Mouse (Mus musculus) hindbrain, embryonic 12.5 days (tissue): ENCODE results near the gene H2afy2. TPM values are rescaled to one million over a fixed set of nuclear protein-coding genes. Genes with fewer than 3 reads are reported as not detected.
A peak's percentile ranks its signal among the peaks of the same experiment; 100 is the strongest.

ENCODE experiments used
- ATAC-seq: fragments of 200-750 bp; cut with Nextera tagmentation; 2 replicates; pipeline ENCODE4 v1.8.0; 2017; ENCODE audit warnings: moderate TSS enrichment; ENCODE audit not compliant: low FRiP score
- H3K27ac ChIP-seq: fragments of 300-500 bp; sonication (generic); 2 replicates; pipeline ENCODE4 v1.5.1; 2016; ENCODE audit warnings: mild to moderate bottlenecking
- H3K27me3 ChIP-seq: fragments of 300-500 bp; sonication (generic); 2 replicates; pipeline ENCODE4 v1.6.1; 2016; ENCODE audit warnings: mild to moderate bottlenecking
- H3K36me3 ChIP-seq: fragments of 300-500 bp; sonication (generic); 2 replicates; pipeline ENCODE4 v1.6.1; 2016; ENCODE audit warnings: mild to moderate bottlenecking
- H3K4me1 ChIP-seq: fragments of 300-500 bp; sonication (generic); 2 replicates; pipeline ENCODE4 v1.6.1; 2016
- H3K4me2 ChIP-seq: fragments of 300-500 bp; sonication (generic); replicated peaks from 2 replicates; pipeline ENCODE4 v1.6.1; 2016; ENCODE audit warnings: mild to moderate bottlenecking
- H3K4me3 ChIP-seq: fragments of 300-500 bp; sonication (generic); 2 replicates; pipeline ENCODE4 v1.5.1; 2016; ENCODE audit warnings: mild to moderate bottlenecking
- H3K9ac ChIP-seq: fragments of 300-500 bp; sonication (generic); 2 replicates; pipeline ENCODE4 v1.6.1; 2016; ENCODE audit warnings: mild to moderate bottlenecking, moderate library complexity
- H3K9me3 ChIP-seq: fragments of 300-500 bp; sonication (generic); replicated peaks from 2 replicates; pipeline ENCODE4 v1.6.1; 2016; ENCODE audit warnings: mild to moderate bottlenecking
- WGBS: fragments of 180-500 bp; shearing (Covaris S2); methylation state at CpG from one replicate; pipeline ENCODE4 v1.1.7; 2016; 5-methylcytosine and 5-hydroxymethylcytosine counted together
- polyA plus RNA-seq: library from polyadenylated mRNA; unstranded; fragments of >200 nt; fragmentation: Nextera tagmentation; extraction: Ambion mirVana; gene quantifications from 2 replicates; pipeline ENCODE4 v1.2.1, GENCODE M21; 2016

Gene H2afy2
- polyA plus RNA-seq, 1 experiment from 2014 or later = 340 TPM

DNA sequence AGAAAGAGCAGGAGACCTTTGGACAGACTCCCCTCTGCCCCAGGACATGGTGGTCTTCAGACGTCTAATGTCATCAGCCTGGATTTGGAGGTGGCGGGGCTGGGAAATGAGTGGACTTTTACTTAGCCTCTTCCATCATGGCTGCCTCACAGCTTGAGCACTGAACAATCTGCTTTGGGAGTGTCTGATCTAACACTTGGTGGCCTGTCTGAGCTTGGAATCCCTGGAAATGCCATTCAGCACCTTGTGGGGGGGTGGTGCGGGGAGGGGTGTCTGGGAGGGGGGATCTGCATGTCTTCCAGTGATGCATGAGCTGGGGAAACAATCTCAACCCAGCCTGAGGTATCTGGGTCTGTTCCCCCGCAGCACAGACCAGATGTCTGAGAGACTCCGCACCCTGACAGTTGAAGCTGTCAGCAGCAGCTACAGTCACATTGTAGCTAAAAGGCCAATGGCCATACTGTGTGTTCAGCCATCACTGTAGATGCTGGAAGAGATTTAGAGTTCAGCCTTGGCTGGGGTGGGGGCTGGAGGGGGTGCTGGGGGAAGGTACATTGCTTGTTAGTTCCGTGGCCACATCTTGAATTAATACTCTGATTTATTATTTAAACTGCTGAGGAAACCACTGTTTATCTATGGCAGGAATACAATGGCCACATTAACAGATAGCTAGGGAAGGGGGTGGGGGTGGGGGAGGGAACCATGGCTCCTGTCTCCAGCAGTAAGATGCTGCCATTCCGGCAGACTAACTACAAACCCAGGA lies 39.2 kb upstream of the H2afy2 start:
- Histone ChIP-seq H3K4me1 (peaks cover 19% of the 10 kb centered on the region), H3K9me3 (no peaks in the 10 kb centered on the region), H3K4me2 (no peak overlapping the region), H3K36me3 (no peaks in the 10 kb centered on the region), H3K4me3 (no peak overlapping the region), H3K27ac (peak overlapping the region; percentile 17; the same call in 1 of the 2 replicates), H3K27me3 (no peaks in the 10 kb centered on the region), H3K9ac (no peak overlapping the region)
- WGBS = 50% methylated on average over 7 of the region's 7 CpGs
- ATAC-seq = no peak

DNA sequence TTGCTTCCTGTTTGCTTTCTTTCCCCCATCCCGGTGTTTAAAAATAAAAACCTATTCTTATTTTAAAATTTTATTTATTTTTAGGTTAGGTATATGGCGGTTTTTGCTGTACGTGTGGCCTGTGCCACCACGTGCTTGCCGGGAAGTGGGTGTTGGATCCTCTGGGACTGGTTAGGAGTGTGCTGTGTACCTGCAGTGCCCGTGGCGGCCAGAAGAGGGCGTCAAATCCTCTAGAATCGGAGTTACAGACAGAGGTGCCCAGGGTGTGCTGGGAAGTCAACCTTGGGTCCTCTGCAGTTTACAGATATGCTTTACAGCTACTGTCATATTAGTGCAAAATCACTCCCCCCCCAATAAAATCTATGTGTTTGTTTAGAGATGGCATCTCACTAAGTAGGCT lies 36.1 kb upstream of the H2afy2 start:
- WGBS = 52% methylated on average over 9 of the region's 9 CpGs
- no peak overlapping the region for H3K9ac ChIP-seq
- no peak for ATAC-seq

DNA sequence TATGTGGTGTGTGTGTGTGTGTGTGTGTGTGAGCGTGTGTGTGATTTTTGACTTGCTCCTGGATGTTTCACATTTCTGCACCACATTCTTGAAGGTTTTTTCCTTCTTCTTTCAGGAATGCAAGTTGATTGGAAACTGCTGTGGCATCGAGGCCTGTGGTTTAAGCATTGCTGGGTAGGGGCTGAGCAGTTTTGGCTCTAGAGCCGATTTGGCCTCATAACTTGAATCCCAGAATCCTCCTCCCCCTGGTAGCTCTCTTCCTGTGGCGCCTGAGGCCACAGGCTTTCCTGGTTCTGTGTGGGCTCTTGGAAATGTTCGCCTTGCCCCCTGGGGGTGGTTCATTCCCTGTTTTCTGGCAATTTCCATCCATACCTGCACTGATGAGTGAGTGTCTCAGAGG lies 28.0 kb upstream of the H2afy2 start:
- H3K4me1 ChIP-seq = no peaks in the 10 kb centered on the region
- H3K27me3 ChIP-seq = no peaks in the 10 kb centered on the region
- no peak overlapping the region for H3K27ac ChIP-seq
- H3K36me3 ChIP-seq = no peaks in the 10 kb centered on the region
- H3K9me3 ChIP-seq = no peaks in the 10 kb centered on the region
- 74% methylated on average over 5 of the region's 5 CpGs for WGBS
- no peak overlapping the region for H3K4me2 ChIP-seq
- ATAC-seq = no peak
- no peak overlapping the region for H3K4me3 ChIP-seq
- no peak overlapping the region for H3K9ac ChIP-seq

More for the DNA sequence above, 36.1 kb upstream of the H2afy2 start:
- H3K27me3 ChIP-seq = no peaks in the 10 kb centered on the region
- no peak overlapping the region for H3K27ac ChIP-seq
- H3K4me2 ChIP-seq = no peak overlapping the region
- H3K4me3 ChIP-seq = no peak overlapping the region
- peaks cover 13% of the 10 kb centered on the region for H3K4me1 ChIP-seq
- no peaks in the 10 kb centered on the region for H3K36me3 ChIP-seq
- H3K9me3 ChIP-seq = no peaks in the 10 kb centered on the region

DNA sequence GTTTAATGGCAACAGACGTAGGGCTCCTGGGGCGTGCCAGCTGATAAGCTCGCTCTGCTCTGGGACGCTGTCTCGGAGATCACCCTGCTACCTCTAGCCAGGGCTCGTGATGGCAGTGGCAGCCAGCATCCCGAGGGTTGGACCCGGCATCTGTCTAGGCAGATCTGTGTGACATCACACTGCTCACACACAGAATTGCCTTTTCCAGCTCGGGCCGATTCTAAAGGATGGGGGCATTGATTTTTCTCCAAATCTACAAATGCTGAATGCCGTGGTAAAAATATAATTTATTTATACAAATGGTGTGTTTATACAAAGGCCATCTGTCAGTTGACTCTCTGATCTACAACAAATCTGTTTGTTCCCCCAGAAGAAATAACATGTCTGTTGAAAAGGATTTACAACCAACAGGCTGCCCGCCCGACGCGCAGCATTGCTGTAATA lies 14.2 kb upstream of the H2afy2 start:
- no peak for ATAC-seq
- Histone ChIP-seq H3K27ac (no peak overlapping the region), H3K36me3 (no peaks in the 10 kb centered on the region), H3K4me1 (no peaks in the 10 kb centered on the region), H3K27me3 (no peaks in the 10 kb centered on the region), H3K4me2 (no peak overlapping the region), H3K9me3 (no peaks in the 10 kb centered on the region), H3K4me3 (no peak overlapping the region), H3K9ac (no peak overlapping the region)
- 82% methylated on average over 15 of the region's 15 CpGs for WGBS

DNA sequence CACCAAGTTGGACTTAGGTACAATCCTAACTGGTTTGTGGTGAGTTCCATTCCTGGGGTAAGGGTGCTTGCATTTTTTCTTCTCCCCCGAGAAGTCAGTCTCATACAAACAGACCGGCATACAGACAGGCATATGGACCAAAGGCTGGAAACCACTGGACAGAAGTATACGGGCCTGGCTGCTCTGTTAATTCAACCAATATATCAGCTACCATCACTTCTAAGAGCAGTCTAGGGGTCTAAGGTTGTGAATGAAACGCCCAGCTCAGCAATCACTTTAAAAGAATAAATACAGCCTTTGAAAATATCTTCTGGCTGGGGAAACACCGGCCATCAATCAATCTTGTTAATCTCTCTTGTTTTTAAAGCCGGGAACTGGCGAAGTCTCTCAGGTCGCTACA lies 11.5 kb upstream of the H2afy2 start:
- H3K9ac ChIP-seq = no peak overlapping the region
- H3K27ac ChIP-seq = no peak overlapping the region
- H3K4me3 ChIP-seq = no peak overlapping the region
- no peak for ATAC-seq
- H3K4me2 ChIP-seq = no peak overlapping the region
- no peaks in the 10 kb centered on the region for H3K36me3 ChIP-seq
- H3K4me1 ChIP-seq = no peaks in the 10 kb centered on the region
- no peaks in the 10 kb centered on the region for H3K9me3 ChIP-seq
- 32% methylated on average over 8 of the region's 8 CpGs for whole genome bisulfite sequencing
- no peaks in the 10 kb centered on the region for H3K27me3 ChIP-seq

DNA sequence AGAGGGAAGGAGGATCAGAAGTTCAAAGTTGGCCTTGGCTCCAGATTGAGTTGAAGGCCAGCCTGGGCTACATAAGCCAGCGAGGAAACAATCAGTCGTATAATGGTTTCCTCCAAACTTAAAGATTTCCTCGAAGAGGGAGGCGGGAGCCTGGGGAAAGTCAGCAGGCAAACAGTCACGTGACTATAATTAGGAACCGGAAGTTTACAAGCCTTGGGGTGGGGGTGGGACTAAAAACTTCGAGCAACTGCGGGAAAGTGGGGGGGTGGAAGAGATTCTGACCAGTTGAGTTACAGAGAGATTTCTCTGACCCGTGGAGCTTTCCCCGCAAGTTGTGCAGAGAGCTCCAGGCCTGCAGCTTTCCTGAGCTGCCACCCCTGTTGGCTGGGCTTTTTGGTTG lies 11.0 kb upstream of the H2afy2 start:
- Histone ChIP-seq H3K9me3 (no peaks in the 10 kb centered on the region), H3K4me3 (no peak overlapping the region), H3K27ac (no peak overlapping the region), H3K4me2 (no peak overlapping the region), H3K4me1 (no peaks in the 10 kb centered on the region), H3K9ac (no peak overlapping the region), H3K36me3 (no peaks in the 10 kb centered on the region), H3K27me3 (no peaks in the 10 kb centered on the region)
- ATAC-seq = no peak
- WGBS = 69% methylated on average over 10 of the region's 10 CpGs

DNA sequence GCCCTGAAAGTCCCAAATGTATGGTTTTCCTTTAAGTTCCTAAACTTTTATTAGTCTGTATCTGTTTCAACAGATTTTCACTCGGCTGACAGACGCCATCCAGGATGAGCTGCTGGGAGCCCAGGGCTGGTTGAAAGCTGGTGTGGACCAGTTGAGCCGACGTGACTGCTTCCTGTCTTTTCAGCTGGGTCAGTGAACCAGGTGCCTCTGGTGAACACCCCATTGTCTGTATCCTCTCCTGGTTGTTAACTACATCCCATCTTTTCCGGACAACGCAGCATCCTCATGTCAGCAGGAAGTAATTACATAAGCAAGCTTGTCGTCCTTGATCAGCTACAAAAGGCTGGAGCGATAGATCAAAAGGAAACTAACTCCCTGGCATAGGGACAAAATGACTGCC lies 9.1 kb upstream of the H2afy2 start:
- no peak overlapping the region for H3K4me3 ChIP-seq
- ATAC-seq = no peak
- 58% methylated on average over 8 of the region's 8 CpGs for WGBS
- H3K4me1 ChIP-seq = no peaks in the 10 kb centered on the region
- no peaks in the 10 kb centered on the region for H3K27me3 ChIP-seq
- H3K9ac ChIP-seq = no peak overlapping the region
- H3K4me2 ChIP-seq = no peak overlapping the region
- no peaks in the 10 kb centered on the region for H3K9me3 ChIP-seq
- no peak overlapping the region for H3K27ac ChIP-seq
- H3K36me3 ChIP-seq = no peaks in the 10 kb centered on the region

DNA sequence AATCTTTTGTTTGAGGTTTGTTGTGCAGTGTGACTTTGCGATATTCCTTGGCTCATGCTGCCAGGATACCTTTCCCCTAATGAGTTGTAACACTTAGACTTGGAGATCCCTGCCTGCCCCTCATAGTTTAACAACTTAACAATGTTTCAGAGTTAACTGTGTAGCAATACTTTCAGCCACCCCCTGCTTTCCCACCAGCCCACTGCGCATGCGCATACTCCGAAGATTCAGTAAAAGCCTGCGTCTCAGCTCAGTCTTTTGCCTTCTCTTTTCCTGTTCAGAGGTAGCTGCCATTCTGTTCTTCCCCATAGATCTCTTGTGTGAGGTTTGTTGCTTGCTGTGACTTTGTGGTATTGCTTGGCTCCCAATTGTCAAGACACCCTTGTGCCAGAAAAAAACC lies 4.6 kb upstream of the H2afy2 start:
- Histone ChIP-seq H3K27ac (no peak overlapping the region), H3K4me1 (peaks cover 7% of the 10 kb centered on the region; the same call in 1 of the 2 replicates), H3K4me2 (no peak overlapping the region), H3K36me3 (no peaks in the 10 kb centered on the region), H3K9ac (no peak overlapping the region), H3K4me3 (no peak overlapping the region), H3K9me3 (no peaks in the 10 kb centered on the region), H3K27me3 (no peaks in the 10 kb centered on the region)
- no peak for ATAC-seq
- 91% methylated on average over 5 of the region's 5 CpGs for WGBS

DNA sequence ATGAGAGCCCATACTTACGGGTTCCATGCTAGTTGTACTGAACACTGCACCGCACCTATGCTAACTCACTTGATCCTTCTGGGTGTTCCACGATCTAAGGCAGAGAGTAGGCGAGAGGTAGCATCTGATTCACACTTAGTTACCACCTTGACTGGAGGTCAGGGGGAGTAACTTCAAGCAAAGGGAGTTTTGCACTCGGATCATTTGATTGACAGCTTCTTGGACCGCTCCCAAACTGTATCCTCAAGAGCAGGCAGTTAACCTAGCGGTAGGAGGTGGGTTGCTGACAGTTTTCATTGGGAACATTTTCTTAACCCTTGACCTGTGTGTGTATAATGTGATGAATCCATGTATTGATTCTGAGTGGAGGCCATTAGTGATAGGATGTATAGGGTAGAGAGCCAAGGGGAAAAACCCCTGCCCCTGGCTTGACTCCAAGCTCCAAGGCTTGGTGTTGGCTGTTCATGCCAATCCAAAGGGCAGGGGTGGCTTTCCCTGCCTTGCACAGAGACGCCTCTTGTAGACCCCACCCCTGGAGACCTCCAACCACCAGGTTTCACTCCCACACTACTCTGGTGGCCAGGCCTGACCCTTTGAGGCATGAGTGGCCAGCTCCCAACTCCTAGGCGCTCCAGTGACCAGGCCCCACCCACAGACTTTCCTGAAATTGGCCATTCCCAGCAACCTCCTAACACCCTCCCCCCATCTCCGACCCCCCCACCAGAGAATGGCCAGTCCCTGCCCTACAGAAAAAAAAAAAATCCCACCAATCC lies 3.8 kb upstream of the H2afy2 start:
- H3K9me3 ChIP-seq = no peaks in the 10 kb centered on the region
- no peaks in the 10 kb centered on the region for H3K27me3 ChIP-seq
- no peak overlapping the region for H3K9ac ChIP-seq
- no peak overlapping the region for H3K4me3 ChIP-seq
- no peak overlapping the region for H3K27ac ChIP-seq
- no peaks in the 10 kb centered on the region for H3K36me3 ChIP-seq
- 70% methylated on average over 10 of the region's 10 CpGs for WGBS
- no peak for ATAC-seq
- H3K4me1 ChIP-seq = peaks cover 7% of the 10 kb centered on the region; the same call in 1 of the 2 replicates
- no peak overlapping the region for H3K4me2 ChIP-seq

DNA sequence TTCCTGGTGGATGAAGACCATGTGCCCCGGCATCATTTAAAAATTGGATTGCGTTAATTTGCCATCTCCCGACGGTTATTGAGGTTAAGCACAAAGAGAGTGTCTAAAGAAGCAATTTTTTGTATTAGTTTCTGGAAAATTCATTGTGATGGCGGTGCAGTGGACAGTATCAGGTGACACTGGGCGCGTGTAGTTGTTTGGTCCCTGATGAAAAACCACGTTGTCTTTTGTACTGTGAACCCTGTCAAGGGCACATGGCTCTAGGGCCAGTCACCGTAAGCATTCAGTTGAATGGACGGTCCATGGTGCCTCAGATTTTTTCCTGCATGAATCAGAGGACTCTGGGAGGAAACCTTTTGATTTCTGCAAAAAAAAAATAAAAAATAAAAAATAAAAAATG lies 467 bp upstream of the H2afy2 start:
- Histone ChIP-seq H3K4me2 (peak overlapping the region; percentile 57), H3K27me3 (no peaks in the 10 kb centered on the region), H3K4me1 (peaks cover 23% of the 10 kb centered on the region), H3K27ac (peak overlapping the region; percentile 99), H3K4me3 (peak overlapping the region; percentile 93), H3K9ac (peak overlapping the region; percentile 99), H3K36me3 (no peaks in the 10 kb centered on the region), H3K9me3 (no peaks in the 10 kb centered on the region)
- no peak for ATAC-seq
- 10% methylated on average over 10 of the region's 10 CpGs for WGBS

DNA sequence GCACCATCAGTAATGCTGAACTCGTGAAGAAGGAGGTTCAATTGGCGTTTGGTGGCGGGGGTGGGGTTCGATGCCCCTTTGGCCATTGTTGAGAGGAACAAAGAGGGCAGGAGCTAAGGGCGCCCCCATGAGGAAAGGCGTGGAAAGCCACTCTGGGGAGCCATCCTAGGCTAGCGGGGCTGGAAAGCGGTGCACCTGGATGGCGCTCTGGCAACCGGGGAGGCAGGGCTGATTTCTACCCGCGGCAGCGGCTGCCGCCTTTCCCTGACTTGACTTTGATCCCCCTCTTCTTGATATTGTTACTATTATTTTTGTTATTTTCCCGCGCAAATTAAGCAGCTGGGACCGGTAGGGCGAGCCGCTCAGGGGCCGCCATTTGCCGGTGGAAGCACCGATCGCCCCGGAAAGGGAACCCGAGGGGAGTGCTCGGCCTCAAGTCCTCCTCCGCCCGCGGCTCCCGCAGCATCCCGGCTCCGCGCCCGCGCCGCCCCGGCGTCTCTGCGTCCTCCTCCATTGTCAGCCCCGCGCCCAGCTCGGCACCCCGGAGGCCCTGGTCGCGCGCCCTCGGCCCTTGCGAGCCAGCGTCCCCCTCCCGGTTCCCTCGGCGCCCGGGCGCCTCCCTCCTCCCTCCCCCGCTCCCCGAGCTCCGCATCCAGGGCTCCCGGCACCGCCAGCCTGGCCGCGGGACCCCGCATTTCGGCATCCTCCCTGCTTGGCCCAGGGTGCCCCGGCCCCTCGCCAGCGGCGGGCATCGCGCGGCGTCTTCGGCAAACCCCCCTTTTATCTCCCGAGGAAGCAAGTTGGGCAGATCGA lies 942 bp downstream of the H2afy2 start:
- no peaks in the 10 kb centered on the region for H3K9me3 ChIP-seq
- under 1% methylated on average over 69 of the region's 74 CpGs for WGBS
- H3K27me3 ChIP-seq = no peaks in the 10 kb centered on the region
- peak overlapping the region; percentile 99 for H3K27ac ChIP-seq
- H3K36me3 ChIP-seq = no peaks in the 10 kb centered on the region
- H3K4me2 ChIP-seq = peak overlapping the region; percentile 57
- peak; percentile 71 for ATAC-seq
- peak overlapping the region; percentile 93 for H3K4me3 ChIP-seq
- H3K9ac ChIP-seq = peak overlapping the region; percentile 99
- peaks cover 23% of the 10 kb centered on the region for H3K4me1 ChIP-seq
